Mouse (Mus musculus): ENCODE measurements around the gene Gm10192. TPM values are rescaled to one million over a fixed set of nuclear protein-coding genes. Genes with fewer than 3 reads are reported as not detected.

Gm10192 gene
- total RNA-seq (2023) = not detected

GRCm38 (mm10) chr4:97183066-97183465 is at the start of gene Gm10192:
TSS of gene Gm10192 (minus strand) at chr4:97183166.

Data from B cell, adult 67 days (primary cell).